Mouse (Mus musculus) small intestine, adult 2 months (tissue): ENCODE measurements at regions not wholly inside any gene's neighbourhood (a gene's known extent, or its start where the extent isn't known, plus 50 kb on each side); places are given as distances from the start of the nearest gene placed in this dataset.

Experiments
- H3K27ac ChIP-seq: fragments of 200-500 bp; 2 replicates; pipeline ENCODE4 v1.5.1; 2012; ENCODE audit warnings: low read depth, low read length, control low read depth, inconsistent platforms; ENCODE audit not compliant: insufficient read depth
- H3K27me3 ChIP-seq: fragments of 200-500 bp; 2 replicates; pipeline ENCODE4 v1.6.1; 2012; ENCODE audit warnings: mild to moderate bottlenecking, moderate library complexity, low read length, inconsistent platforms; ENCODE audit not compliant: control insufficient read depth, insufficient read depth
- H3K36me3 ChIP-seq: fragments of 200-500 bp; 2 replicates; pipeline ENCODE4 v1.6.1; 2012; ENCODE audit warnings: mild to moderate bottlenecking, low read length, control low read depth, inconsistent platforms; ENCODE audit not compliant: control insufficient read depth, insufficient read depth
- H3K4me1 ChIP-seq: fragments of 200-500 bp; 2 replicates; pipeline ENCODE4 v1.6.1; 2012; ENCODE audit warnings: low read length, inconsistent platforms, mixed read lengths; ENCODE audit not compliant: control insufficient read depth, insufficient read depth, insufficient read length
- H3K4me3 ChIP-seq: fragments of 200-500 bp; 2 replicates; pipeline ENCODE4 v1.5.1; 2012; ENCODE audit warnings: low read depth, mild to moderate bottlenecking, control low read depth, inconsistent platforms, low read length, moderate library complexity
- CTCF ChIP-seq: fragments of 200-500 bp; IDR thresholded peaks from 2 replicates; pipeline ENCODE4 v1.5.1; 2012; ENCODE audit warnings: low read depth, mild to moderate bottlenecking, control low read depth, inconsistent platforms, low read length, moderate library complexity, mixed read lengths; ENCODE audit not compliant: insufficient replicate concordance, insufficient read length; ENCODE audit errors: extremely low read depth
- POLR2A ChIP-seq: fragments of 200-500 bp; IDR thresholded peaks from 2 replicates; pipeline ENCODE4 v1.6.1; 2012; ENCODE audit warnings: low read depth, mild to moderate bottlenecking, control low read depth, inconsistent platforms, low read length, moderate library complexity
- WGBS: fragments of 180-500 bp; shearing (Covaris S2); methylation state at CpG from one replicate; pipeline ENCODE4 v1.1.7; 2018; 5-methylcytosine and 5-hydroxymethylcytosine counted together

- Histone ChIP-seq H3K27me3 (no peaks in the 10 kb centered on the region), H3K36me3 (no peaks in the 10 kb centered on the region), H3K27ac (no peak overlapping the region), H3K4me1 (no peaks in the 10 kb centered on the region), H3K4me3 (no peak overlapping the region)
- WGBS, result 79% methylated on average over 1 of the region's 1 CpGs
- TF ChIP-seq POLR2A (no peak), CTCF (no peak)
Measured at GRCm38 (mm10) chr13:35151629-35152028, 124.7 kb upstream of the Eci2 start.

- Histone ChIP-seq H3K4me1 (no peaks in the 10 kb centered on the region), H3K27me3 (no peaks in the 10 kb centered on the region), H3K27ac (no peak overlapping the region), H3K4me3 (no peak overlapping the region), H3K36me3 (no peaks in the 10 kb centered on the region)
- WGBS, result 71% methylated on average over 3 of the region's 3 CpGs
- TF ChIP-seq CTCF (no peak), POLR2A (no peak)
Measured at GRCm38 (mm10) chr13:35159456-35159855, 132.6 kb upstream of the Eci2 start.

- no peaks in the 10 kb centered on the region for H3K27me3 ChIP-seq
- H3K4me3 ChIP-seq, result no peak overlapping the region
- peaks cover 4% of the 10 kb centered on the region; the same call in 1 of the 2 replicates for H3K4me1 ChIP-seq
- TF ChIP-seq POLR2A (no peak), CTCF (no peak)
- H3K27ac ChIP-seq, result no peak overlapping the region
- WGBS, result 60% methylated on average over 2 of the region's 2 CpGs
- no peaks in the 10 kb centered on the region for H3K36me3 ChIP-seq
Measured at GRCm38 (mm10) chr13:35160767-35161166, 133.9 kb upstream of the Eci2 start.

- 51% methylated on average over 5 of the region's 5 CpGs for WGBS
- Histone ChIP-seq H3K36me3 (no peaks in the 10 kb centered on the region), H3K4me3 (no peak overlapping the region), H3K27me3 (no peaks in the 10 kb centered on the region), H3K27ac (no peak overlapping the region), H3K4me1 (peaks cover 15% of the 10 kb centered on the region)
- TF ChIP-seq CTCF, result no peak
- no peak for TF ChIP-seq POLR2A
Measured at GRCm38 (mm10) chr13:35166080-35166479, 139.2 kb upstream of the Eci2 start.

- no peaks in the 10 kb centered on the region for H3K36me3 ChIP-seq
- peaks cover 15% of the 10 kb centered on the region for H3K4me1 ChIP-seq
- H3K4me3 ChIP-seq, result no peak overlapping the region
- 32% methylated on average over 8 of the region's 8 CpGs for WGBS
- no peak for TF ChIP-seq CTCF
- no peak for TF ChIP-seq POLR2A
- no peaks in the 10 kb centered on the region for H3K27me3 ChIP-seq
- H3K27ac ChIP-seq, result peak overlapping the region; percentile 14; the same call in 1 of the 2 replicates
Measured at GRCm38 (mm10) chr13:35166831-35167541, 140.1 kb upstream of the Eci2 start.

GRCm38 (mm10) chr13:35171562-35172254, 144.8 kb upstream of the Eci2 start:
- Histone ChIP-seq H3K27ac (no peak overlapping the region), H3K27me3 (no peaks in the 10 kb centered on the region), H3K4me3 (no peak overlapping the region), H3K4me1 (peaks cover 13% of the 10 kb centered on the region), H3K36me3 (no peaks in the 10 kb centered on the region)
- 80% methylated on average over 11 of the region's 11 CpGs for WGBS
- no peak for TF ChIP-seq POLR2A
- TF ChIP-seq CTCF, result no peak

- Histone ChIP-seq H3K36me3 (no peaks in the 10 kb centered on the region), H3K27me3 (no peaks in the 10 kb centered on the region), H3K4me1 (peaks cover 8% of the 10 kb centered on the region; the same call in 1 of the 2 replicates), H3K4me3 (no peak overlapping the region), H3K27ac (no peak overlapping the region)
- no peak for TF ChIP-seq CTCF
- no peak for TF ChIP-seq POLR2A
- 38% methylated on average over 2 of the region's 2 CpGs for WGBS
Measured at GRCm38 (mm10) chr13:35173522-35173921, 146.6 kb upstream of the Eci2 start.
